Mouse (Mus musculus) limb, embryonic 11.5 days (tissue): ENCODE measurements at regions not wholly inside any gene's neighbourhood (a gene's known extent, or its start where the extent isn't known, plus 50 kb on each side); places are given as distances from the start of the nearest gene placed in this dataset.

Experiments
- ATAC-seq: fragments of 200-750 bp; cut with Nextera tagmentation; 2 replicates; pipeline ENCODE4 v1.8.0; 2017; ENCODE audit warnings: low read depth; ENCODE audit not compliant: insufficient number of reproducible peaks, low FRiP score, low TSS enrichment
- DNase-seq: peaks from one replicate; pipeline ENCODE4 v3.0.0-alpha.2; 2015; ENCODE audit warnings: low spot score
- H3K27ac ChIP-seq: fragments of 300-500 bp; sonication (generic); replicated peaks from 2 replicates; pipeline ENCODE4 v1.5.1; 2014; ENCODE audit warnings: low read depth, mild to moderate bottlenecking, low read length
- H3K27me3 ChIP-seq: fragments of 300-500 bp; sonication (generic); 2 replicates; pipeline ENCODE4 v1.6.1; 2014; ENCODE audit warnings: mild to moderate bottlenecking, low read length, mixed read lengths; ENCODE audit not compliant: control insufficient read depth, insufficient read depth
- H3K36me3 ChIP-seq: fragments of 300-500 bp; sonication (generic); 2 replicates; pipeline ENCODE4 v1.6.1; 2014; ENCODE audit warnings: mild to moderate bottlenecking, low read length, moderate library complexity, mixed read lengths; ENCODE audit not compliant: control insufficient read depth, insufficient read depth
- H3K4me1 ChIP-seq: fragments of 300-500 bp; sonication (generic); 2 replicates; pipeline ENCODE4 v1.6.1; 2014; ENCODE audit warnings: low read length, mixed read lengths; ENCODE audit not compliant: control insufficient read depth, insufficient read depth
- H3K4me2 ChIP-seq: fragments of 300-500 bp; sonication (generic); 2 replicates; pipeline ENCODE4 v1.6.1; 2014; ENCODE audit warnings: low read depth, mild to moderate bottlenecking, moderate library complexity; ENCODE audit not compliant: severe bottlenecking
- H3K4me3 ChIP-seq: fragments of 300-500 bp; sonication (generic); 2 replicates; pipeline ENCODE4 v1.5.1; 2014; ENCODE audit warnings: low read depth, low read length
- H3K9ac ChIP-seq: fragments of 300-500 bp; sonication (generic); 2 replicates; pipeline ENCODE4 v1.6.1; 2014; ENCODE audit warnings: mild to moderate bottlenecking, low read length
- H3K9me3 ChIP-seq: fragments of 300-500 bp; sonication (generic); 2 replicates; pipeline ENCODE4 v1.6.1; 2016; ENCODE audit warnings: low read length; ENCODE audit not compliant: control insufficient read depth
- WGBS: fragments of 180-500 bp; shearing (Covaris S2); extraction: QIAGEN DNeasy Blood & Tissue Kit; methylation state at CpG from one replicate; pipeline ENCODE4 v1.1.7; 2014; 5-methylcytosine and 5-hydroxymethylcytosine counted together

- ATAC-seq (no peak), DNase-seq (no peak)
- Histone ChIP-seq H3K4me2 (no peak overlapping the region), H3K4me1 (no peaks in the 10 kb centered on the region), H3K4me3 (no peak overlapping the region), H3K27ac (no peak overlapping the region), H3K27me3 (no peaks in the 10 kb centered on the region), H3K9ac (no peak overlapping the region), H3K9me3 (no peaks in the 10 kb centered on the region), H3K36me3 (no peaks in the 10 kb centered on the region)
- 79% methylated on average over 1 of the region's 1 CpGs for WGBS
Observed at GRCm38 (mm10) chr7:119333102-119333501, 126.0 kb downstream of the Gp2 start.

- Histone ChIP-seq H3K4me1 (no peaks in the 10 kb centered on the region), H3K9me3 (no peaks in the 10 kb centered on the region), H3K27me3 (no peaks in the 10 kb centered on the region), H3K4me3 (no peak overlapping the region), H3K9ac (no peak overlapping the region), H3K4me2 (no peak overlapping the region), H3K27ac (no peak overlapping the region), H3K36me3 (no peaks in the 10 kb centered on the region)
- no peak for ATAC-seq
- 15% methylated on average over 5 of the region's 5 CpGs for WGBS
- no peak for DNase-seq
Observed at GRCm38 (mm10) chr7:119330460-119331109, 128.5 kb downstream of the Gp2 start.

GRCm38 (mm10) chr7:119296307-119296706 lies 111.9 kb upstream of the Gpr139 start:
- 73% methylated on average over 3 of the region's 4 CpGs for WGBS
- no peaks in the 10 kb centered on the region for H3K4me1 ChIP-seq
- H3K27me3 ChIP-seq, result no peaks in the 10 kb centered on the region
- DNase-seq, result no peak
- no peak for ATAC-seq
- no peak overlapping the region for H3K27ac ChIP-seq
- H3K4me3 ChIP-seq, result no peak overlapping the region
- H3K9me3 ChIP-seq, result no peaks in the 10 kb centered on the region
- no peak overlapping the region for H3K4me2 ChIP-seq
- no peak overlapping the region for H3K9ac ChIP-seq
- no peaks in the 10 kb centered on the region for H3K36me3 ChIP-seq

GRCm38 (mm10) chr7:119291442-119291841 lies 107.0 kb upstream of the Gpr139 start:
- H3K27ac ChIP-seq, result no peak overlapping the region
- DNase-seq, result no peak
- H3K9ac ChIP-seq, result no peak overlapping the region
- H3K27me3 ChIP-seq, result no peaks in the 10 kb centered on the region
- H3K9me3 ChIP-seq, result no peaks in the 10 kb centered on the region
- WGBS, result 77% methylated on average over 2 of the region's 2 CpGs
- H3K4me1 ChIP-seq, result no peaks in the 10 kb centered on the region
- no peak for ATAC-seq
- no peak overlapping the region for H3K4me2 ChIP-seq
- no peaks in the 10 kb centered on the region for H3K36me3 ChIP-seq
- no peak overlapping the region for H3K4me3 ChIP-seq

- Histone ChIP-seq H3K4me2 (no peak overlapping the region), H3K4me3 (no peak overlapping the region), H3K27me3 (no peaks in the 10 kb centered on the region), H3K9me3 (no peaks in the 10 kb centered on the region), H3K27ac (no peak overlapping the region), H3K9ac (no peak overlapping the region), H3K4me1 (no peaks in the 10 kb centered on the region), H3K36me3 (no peaks in the 10 kb centered on the region)
- WGBS, result 89% methylated on average over 5 of the region's 5 CpGs
- DNase-seq, result no peak
- ATAC-seq, result no peak
Observed at GRCm38 (mm10) chr7:119285290-119285689, 100.9 kb upstream of the Gpr139 start.

GRCm38 (mm10) chr7:119279896-119280661 lies 95.7 kb upstream of the Gpr139 start:
- no peak for ATAC-seq
- Histone ChIP-seq H3K9me3 (no peaks in the 10 kb centered on the region), H3K4me1 (no peaks in the 10 kb centered on the region), H3K27me3 (no peaks in the 10 kb centered on the region), H3K36me3 (no peaks in the 10 kb centered on the region), H3K27ac (no peak overlapping the region), H3K4me3 (no peak overlapping the region), H3K9ac (no peak overlapping the region), H3K4me2 (no peak overlapping the region)
- WGBS, result 55% methylated on average over 3 of the region's 3 CpGs
- no peak for DNase-seq

GRCm38 (mm10) chr7:119272621-119273020 lies 88.2 kb upstream of the Gpr139 start:
- H3K9ac ChIP-seq, result no peak overlapping the region
- H3K4me1 ChIP-seq, result no peaks in the 10 kb centered on the region
- H3K36me3 ChIP-seq, result no peaks in the 10 kb centered on the region
- ATAC-seq, result no peak
- no peaks in the 10 kb centered on the region for H3K9me3 ChIP-seq
- 70% methylated on average over 3 of the region's 3 CpGs for WGBS
- no peak for DNase-seq
- H3K27ac ChIP-seq, result no peak overlapping the region
- H3K4me2 ChIP-seq, result no peak overlapping the region
- no peaks in the 10 kb centered on the region for H3K27me3 ChIP-seq
- no peak overlapping the region for H3K4me3 ChIP-seq

GRCm38 (mm10) chr7:119271427-119271826 lies 87.0 kb upstream of the Gpr139 start:
- H3K9ac ChIP-seq, result no peak overlapping the region
- no peak overlapping the region for H3K27ac ChIP-seq
- no peaks in the 10 kb centered on the region for H3K36me3 ChIP-seq
- WGBS, result 96% methylated on average over 1 of the region's 1 CpGs
- ATAC-seq (no peak), DNase-seq (no peak)
- no peaks in the 10 kb centered on the region for H3K4me1 ChIP-seq
- H3K27me3 ChIP-seq, result no peaks in the 10 kb centered on the region
- no peaks in the 10 kb centered on the region for H3K9me3 ChIP-seq
- no peak overlapping the region for H3K4me3 ChIP-seq
- no peak overlapping the region for H3K4me2 ChIP-seq
